Mouse (Mus musculus) ES-CJ7 (cell line): ENCODE results near the gene Prkag2.

Experiments
- DNase-seq: peaks from one replicate; pipeline ENCODE4 v3.0.0; 2011; ENCODE audit warnings: low read depth, low spot score

Prkag2 gene

GRCm38 (mm10) chr5:24919155-24919554, 181.3 kb downstream of the Prkag2 start:
- DNase-seq: no peak

GRCm38 (mm10) chr5:24916511-24916910, 183.9 kb downstream of the Prkag2 start:
- DNase-seq: no peak

GRCm38 (mm10) chr5:24915119-24915518, 185.3 kb downstream of the Prkag2 start:
- no peak for DNase-seq

- DNase-seq: no peak
Measured at GRCm38 (mm10) chr5:24913656-24914055, 186.8 kb downstream of the Prkag2 start.

GRCm38 (mm10) chr5:24908820-24909716, 191.4 kb downstream of the Prkag2 start:
- peak; percentile 91 for DNase-seq

- DNase-seq: peak; percentile 88
Measured at GRCm38 (mm10) chr5:24908141-24908819, 192.2 kb downstream of the Prkag2 start.

- peak; percentile 28 for DNase-seq
Measured at GRCm38 (mm10) chr5:24907737-24908136, 192.7 kb downstream of the Prkag2 start.

- no peak for DNase-seq
Measured at GRCm38 (mm10) chr5:24906844-24907243, 193.6 kb downstream of the Prkag2 start.

- no peak for DNase-seq
Measured at GRCm38 (mm10) chr5:24904941-24905340, 195.5 kb downstream of the Prkag2 start.

- no peak for DNase-seq
Measured at GRCm38 (mm10) chr5:24904423-24904822, 196.0 kb downstream of the Prkag2 start.

- no peak for DNase-seq
Measured at GRCm38 (mm10) chr5:24904001-24904400, 196.4 kb downstream of the Prkag2 start.

- DNase-seq: peak; percentile 70
Measured at GRCm38 (mm10) chr5:24902835-24903234, 197.6 kb downstream of the Prkag2 start.

- no peak for DNase-seq
Measured at GRCm38 (mm10) chr5:24895606-24896005, 204.8 kb downstream of the Prkag2 start.

GRCm38 (mm10) chr5:24894814-24895213, 205.6 kb downstream of the Prkag2 start:
- DNase-seq: no peak

GRCm38 (mm10) chr5:24892461-24892860, 208.0 kb downstream of the Prkag2 start:
- no peak for DNase-seq

- no peak for DNase-seq
Measured at GRCm38 (mm10) chr5:24889860-24890259, 210.6 kb downstream of the Prkag2 start.

- DNase-seq: no peak
Measured at GRCm38 (mm10) chr5:24888874-24889591, 211.4 kb downstream of the Prkag2 start.

GRCm38 (mm10) chr5:24887271-24887670, 213.2 kb downstream of the Prkag2 start:
- no peak for DNase-seq

GRCm38 (mm10) chr5:24878713-24879112, 221.7 kb downstream of the Prkag2 start:
- DNase-seq: no peak

GRCm38 (mm10) chr5:24877836-24878624, 222.4 kb downstream of the Prkag2 start:
- DNase-seq: no peak

- DNase-seq: no peak
Measured at GRCm38 (mm10) chr5:24876653-24877052, 223.8 kb downstream of the Prkag2 start.
